Mouse (Mus musculus): ENCODE data around the gene Gtsf1. TPM values are rescaled to one million over a fixed set of nuclear protein-coding genes. Genes with fewer than 3 reads are reported as not detected.

Gene Gtsf1
- polyA plus RNA-seq, 1 experiment = 0.71 TPM

- no peak overlapping the region for H3ac ChIP-seq (ENCODE audit: control insufficient read depth, insufficient read length)
- TF ChIP-seq USF1 (IDR thresholded peaks at IDR 0.05; ENCODE audit: low read depth) = no peak
- TF ChIP-seq POLR2A (IDR thresholded peaks at IDR 0.05; ENCODE audit: insufficient read length, low read depth) = peak; percentile 8
- TF ChIP-seq MYOD1 (IDR thresholded peaks at IDR 0.05; ENCODE audit: control insufficient read depth in 1 of 3, insufficient read length in 2 of 3, low read depth in 2 of 3) = no peak
- H3K4me2 ChIP-seq (ENCODE audit: low read depth) = no peak overlapping the region
- peaks cover 19% of the 10 kb centered on the region for H3K79me2 ChIP-seq (ENCODE audit: control insufficient read depth, insufficient read depth)
- H3K4me3 ChIP-seq = no peak overlapping the region
- H3K36me3 ChIP-seq (ENCODE audit: control insufficient read depth, insufficient read depth) = peaks cover 85% of the 10 kb centered on the region
- H3K27me3 ChIP-seq (ENCODE audit: control insufficient read depth, insufficient read depth, insufficient read length) = no peaks in the 10 kb centered on the region
Measured at GRCm38 (mm10) chr15:103353511-103354256, 76.6 kb downstream of the Gtsf1 start.

DNA sequence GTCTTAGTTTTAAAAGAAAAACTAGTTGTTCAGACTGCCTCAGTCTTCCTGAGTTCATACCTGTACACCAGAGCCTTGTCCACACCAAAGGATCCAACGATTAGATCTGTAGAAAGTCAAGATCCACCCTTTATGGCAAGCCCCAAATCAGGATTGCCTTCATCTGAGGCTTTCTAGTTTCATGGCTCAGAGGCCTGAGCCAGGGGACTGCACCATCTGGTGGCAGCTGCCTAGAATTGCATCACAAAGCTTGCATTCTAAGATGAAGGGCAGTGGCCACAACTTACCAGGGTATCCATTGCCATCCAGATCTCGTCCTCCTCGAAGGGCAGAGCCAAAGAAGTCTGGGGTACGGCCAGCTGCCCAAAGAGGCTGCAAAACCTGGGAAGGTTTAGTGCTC lies 77.4 kb downstream of the Gtsf1 start:
- Histone ChIP-seq H3K27me3 (ENCODE audit: control insufficient read depth, insufficient read depth, insufficient read length) (no peaks in the 10 kb centered on the region), H3K36me3 (ENCODE audit: control insufficient read depth, insufficient read depth) (peaks cover 93% of the 10 kb centered on the region), H3K4me3 (no peak overlapping the region), H3K4me2 (ENCODE audit: low read depth) (no peak overlapping the region), H3ac (ENCODE audit: control insufficient read depth, insufficient read length) (no peak overlapping the region), H3K79me2 (ENCODE audit: control insufficient read depth, insufficient read depth) (peaks cover 12% of the 10 kb centered on the region)
- TF ChIP-seq CEBPB (IDR thresholded peaks at IDR 0.05; ENCODE audit: insufficient read depth, poor library complexity, severe bottlenecking) (0 out of 2 replicates have a peak, but pooled peaks have one; percentile 49), TCF12 (IDR thresholded peaks at IDR 0.05; ENCODE audit: insufficient read depth, poor library complexity, severe bottlenecking) (no peak), MYOG (IDR thresholded peaks at IDR 0.05; ENCODE audit: control insufficient read depth in 1 of 3, insufficient read depth in 1 of 3, insufficient read length in 2 of 3, low read depth in 2 of 3) (no peak), E2F4 (IDR thresholded peaks at IDR 0.05; ENCODE audit: insufficient read depth) (no peak), MAX (IDR thresholded peaks at IDR 0.05; ENCODE audit: low read depth) (no peak), REST (IDR thresholded peaks at IDR 0.05; ENCODE audit: insufficient read depth, insufficient read length) (no peak), TCF3 (IDR thresholded peaks at IDR 0.05; ENCODE audit: insufficient read length, low read depth) (no peak), POLR2A (IDR thresholded peaks at IDR 0.05; ENCODE audit: insufficient read length, low read depth) (no peak), POLR2AphosphoS2 (IDR thresholded peaks at IDR 0.05; ENCODE audit: insufficient read length, low read depth) (peak; percentile 33)

Other genes starting within 250 kb of the Gtsf1 start
- 54.8 TPM for gene Cbx5, start 190.7 kb downstream of the Gtsf1 start, polyA plus RNA-seq (2012; fragmentation: generic; extraction: Trizol)
- gene Hnrnpa1, start 190.0 kb downstream of the Gtsf1 start, polyA plus RNA-seq (2012; fragmentation: generic; extraction: Trizol) = 285 TPM
- gene Nfe2, start 172.1 kb downstream of the Gtsf1 start, polyA plus RNA-seq (2012; fragmentation: generic; extraction: Trizol) = 0.42 TPM
- gene Copz1, start 157.8 kb downstream of the Gtsf1 start, polyA plus RNA-seq (2012; fragmentation: generic; extraction: Trizol) = 172 TPM
- 0.05 TPM for gene Gpr84, start 119.9 kb downstream of the Gtsf1 start, polyA plus RNA-seq (2012; fragmentation: generic; extraction: Trizol)
- 35.6 TPM for gene Zfp385a, start 90.4 kb downstream of the Gtsf1 start, polyA plus RNA-seq (2012; fragmentation: generic; extraction: Trizol)
- 162 TPM for gene Itga5, start 63.7 kb downstream of the Gtsf1 start, polyA plus RNA-seq (2012; fragmentation: generic; extraction: Trizol)
- not detected for gene Gtsf2, start 18.0 kb upstream of the Gtsf1 start, polyA plus RNA-seq (2012; fragmentation: generic; extraction: Trizol)
- 0.90 TPM for gene Nckap1l, start 23.3 kb upstream of the Gtsf1 start, polyA plus RNA-seq (2012; fragmentation: generic; extraction: Trizol)
- gene Pde1b, start 72.6 kb upstream of the Gtsf1 start, polyA plus RNA-seq (2012; fragmentation: generic; extraction: Trizol) = 0.83 TPM
- not detected for gene Ppp1r1a, start 107.5 kb upstream of the Gtsf1 start, polyA plus RNA-seq (2012; fragmentation: generic; extraction: Trizol)
- gene Glycam1, start 134.6 kb upstream of the Gtsf1 start, polyA plus RNA-seq (2012; fragmentation: generic; extraction: Trizol) = not detected